Mouse (Mus musculus): ENCODE data around the gene Slamf6. TPM values are rescaled to one million over a fixed set of nuclear protein-coding genes. Genes with fewer than 3 reads are reported as not detected.

The Slamf6 gene
- polyA plus RNA-seq, 1 experiment from 2014 or later: not detected

GRCm38 (mm10) chr1:171924900-171925299 lies 7.6 kb downstream of the Slamf6 start:
- Histone ChIP-seq H3K4me3 (no peak overlapping the region), H3K4me2 (no peak overlapping the region), H3K27me3 (no peaks in the 10 kb centered on the region), H3K36me3 (ENCODE audit: poor library complexity, severe bottlenecking) (no peaks in the 10 kb centered on the region), H3K9me3 (replicated peaks) (no peaks in the 10 kb centered on the region), H3K9ac (no peak overlapping the region), H3K4me1 (no peaks in the 10 kb centered on the region), H3K27ac (no peak overlapping the region)
- ATAC-seq: no peak
- WGBS: 85% methylated on average over 3 of the region's 3 CpGs

GRCm38 (mm10) chr1:171933851-171934250 lies 16.5 kb downstream of the Slamf6 start:
- no peaks in the 10 kb centered on the region; the same call in 1 of the 2 replicates for H3K4me1 ChIP-seq
- H3K27ac ChIP-seq: no peak overlapping the region
- no peak overlapping the region for H3K4me3 ChIP-seq
- 60% methylated on average over 3 of the region's 3 CpGs for WGBS
- H3K9ac ChIP-seq: no peak overlapping the region
- H3K27me3 ChIP-seq: no peaks in the 10 kb centered on the region
- no peaks in the 10 kb centered on the region for H3K36me3 ChIP-seq (ENCODE audit: poor library complexity, severe bottlenecking)
- H3K4me2 ChIP-seq: no peak overlapping the region
- H3K9me3 ChIP-seq (replicated peaks): no peaks in the 10 kb centered on the region
- ATAC-seq: no peak

GRCm38 (mm10) chr1:171938952-171939948 lies 21.9 kb downstream of the Slamf6 start:
- ATAC-seq: no peak
- Histone ChIP-seq H3K27ac (no peak overlapping the region), H3K9me3 (replicated peaks) (no peaks in the 10 kb centered on the region), H3K4me1 (no peaks in the 10 kb centered on the region), H3K27me3 (no peaks in the 10 kb centered on the region), H3K36me3 (ENCODE audit: poor library complexity, severe bottlenecking) (no peaks in the 10 kb centered on the region), H3K4me3 (no peak overlapping the region), H3K4me2 (no peak overlapping the region), H3K9ac (no peak overlapping the region)
- WGBS: 85% methylated on average over 14 of the region's 14 CpGs

GRCm38 (mm10) chr1:171940626-171941025 lies 23.3 kb downstream of the Slamf6 start:
- H3K9me3 ChIP-seq (replicated peaks): no peaks in the 10 kb centered on the region
- H3K4me1 ChIP-seq: no peaks in the 10 kb centered on the region
- no peaks in the 10 kb centered on the region for H3K27me3 ChIP-seq
- 85% methylated on average over 6 of the region's 6 CpGs for WGBS
- H3K27ac ChIP-seq: no peak overlapping the region
- ATAC-seq: no peak
- H3K4me2 ChIP-seq: no peak overlapping the region
- no peak overlapping the region for H3K4me3 ChIP-seq
- H3K9ac ChIP-seq: no peak overlapping the region
- H3K36me3 ChIP-seq (ENCODE audit: poor library complexity, severe bottlenecking): no peaks in the 10 kb centered on the region

GRCm38 (mm10) chr1:171946447-171946995 lies 29.2 kb downstream of the Slamf6 start:
- Histone ChIP-seq H3K4me3 (no peak overlapping the region), H3K4me1 (0 out of 2 replicates have a peak, but pooled peaks cover 7% of the 10 kb centered on the region), H3K9ac (no peak overlapping the region), H3K27me3 (no peaks in the 10 kb centered on the region), H3K4me2 (no peak overlapping the region), H3K9me3 (replicated peaks) (no peaks in the 10 kb centered on the region), H3K36me3 (ENCODE audit: poor library complexity, severe bottlenecking) (no peaks in the 10 kb centered on the region), H3K27ac (no peak overlapping the region)
- peak; percentile 75; the same call in 1 of the 2 replicates for ATAC-seq
- WGBS: 39% methylated on average over 6 of the region's 6 CpGs

- no peak overlapping the region for H3K27ac ChIP-seq
- H3K36me3 ChIP-seq (ENCODE audit: poor library complexity, severe bottlenecking): no peaks in the 10 kb centered on the region
- no peak overlapping the region for H3K4me2 ChIP-seq
- H3K4me1 ChIP-seq: 0 out of 2 replicates have a peak, but pooled peaks cover 7% of the 10 kb centered on the region
- no peak overlapping the region for H3K4me3 ChIP-seq
- ATAC-seq: no peak
- H3K27me3 ChIP-seq: no peaks in the 10 kb centered on the region
- H3K9me3 ChIP-seq (replicated peaks): no peaks in the 10 kb centered on the region
- no peak overlapping the region for H3K9ac ChIP-seq
- 67% methylated on average over 11 of the region's 11 CpGs for WGBS
Measured at GRCm38 (mm10) chr1:171948161-171948945, 31.0 kb downstream of the Slamf6 start.

GRCm38 (mm10) chr1:171948946-171949508 lies 31.7 kb downstream of the Slamf6 start:
- H3K27ac ChIP-seq: no peak overlapping the region
- no peaks in the 10 kb centered on the region for H3K27me3 ChIP-seq
- H3K9ac ChIP-seq: no peak overlapping the region
- no peaks in the 10 kb centered on the region for H3K36me3 ChIP-seq (ENCODE audit: poor library complexity, severe bottlenecking)
- no peak overlapping the region for H3K4me2 ChIP-seq
- H3K9me3 ChIP-seq (replicated peaks): no peaks in the 10 kb centered on the region
- H3K4me1 ChIP-seq: 0 out of 2 replicates have a peak, but pooled peaks cover 7% of the 10 kb centered on the region
- 87% methylated on average over 6 of the region's 6 CpGs for WGBS
- no peak overlapping the region for H3K4me3 ChIP-seq
- ATAC-seq: no peak

- ATAC-seq: no peak
- Histone ChIP-seq H3K27ac (no peak overlapping the region), H3K4me1 (no peaks in the 10 kb centered on the region), H3K27me3 (no peaks in the 10 kb centered on the region), H3K9ac (no peak overlapping the region), H3K9me3 (replicated peaks) (no peaks in the 10 kb centered on the region), H3K36me3 (ENCODE audit: poor library complexity, severe bottlenecking) (no peaks in the 10 kb centered on the region), H3K4me3 (no peak overlapping the region), H3K4me2 (no peak overlapping the region)
- 80% methylated on average over 6 of the region's 6 CpGs for WGBS
Measured at GRCm38 (mm10) chr1:171955071-171955470, 37.8 kb downstream of the Slamf6 start.

- no peak overlapping the region for H3K4me2 ChIP-seq
- H3K27ac ChIP-seq: no peak overlapping the region
- no peaks in the 10 kb centered on the region for H3K36me3 ChIP-seq (ENCODE audit: poor library complexity, severe bottlenecking)
Measured at GRCm38 (mm10) chr1:171957411-171957810, 40.1 kb downstream of the Slamf6 start.

GRCm38 (mm10) chr1:171960726-171961125 lies 43.4 kb downstream of the Slamf6 start:
- no peak overlapping the region for H3K27ac ChIP-seq
- H3K4me1 ChIP-seq: no peaks in the 10 kb centered on the region
- 89% methylated on average over 5 of the region's 5 CpGs for WGBS
- H3K36me3 ChIP-seq (ENCODE audit: poor library complexity, severe bottlenecking): no peaks in the 10 kb centered on the region
- ATAC-seq: no peak
- no peaks in the 10 kb centered on the region for H3K9me3 ChIP-seq (replicated peaks)
- H3K27me3 ChIP-seq: no peaks in the 10 kb centered on the region
- H3K9ac ChIP-seq: no peak overlapping the region
- no peak overlapping the region for H3K4me3 ChIP-seq
- H3K4me2 ChIP-seq: no peak overlapping the region

More at GRCm38 (mm10) chr1:171957411-171957810, 40.1 kb downstream of the Slamf6 start:
- ATAC-seq: no peak
- 92% methylated on average over 2 of the region's 2 CpGs for WGBS
- Histone ChIP-seq H3K9me3 (replicated peaks) (no peaks in the 10 kb centered on the region), H3K4me1 (no peaks in the 10 kb centered on the region), H3K9ac (no peak overlapping the region), H3K4me3 (no peak overlapping the region), H3K27me3 (no peaks in the 10 kb centered on the region)

- Histone ChIP-seq H3K4me2 (no peak overlapping the region), H3K4me1 (no peaks in the 10 kb centered on the region), H3K9ac (no peak overlapping the region), H3K27me3 (no peaks in the 10 kb centered on the region), H3K9me3 (replicated peaks) (no peaks in the 10 kb centered on the region), H3K4me3 (no peak overlapping the region), H3K27ac (no peak overlapping the region), H3K36me3 (ENCODE audit: poor library complexity, severe bottlenecking) (no peaks in the 10 kb centered on the region)
- 91% methylated on average over 6 of the region's 6 CpGs for WGBS
- ATAC-seq: no peak
Measured at GRCm38 (mm10) chr1:171961704-171962103, 44.4 kb downstream of the Slamf6 start.
